In the genomic region with DNA sequence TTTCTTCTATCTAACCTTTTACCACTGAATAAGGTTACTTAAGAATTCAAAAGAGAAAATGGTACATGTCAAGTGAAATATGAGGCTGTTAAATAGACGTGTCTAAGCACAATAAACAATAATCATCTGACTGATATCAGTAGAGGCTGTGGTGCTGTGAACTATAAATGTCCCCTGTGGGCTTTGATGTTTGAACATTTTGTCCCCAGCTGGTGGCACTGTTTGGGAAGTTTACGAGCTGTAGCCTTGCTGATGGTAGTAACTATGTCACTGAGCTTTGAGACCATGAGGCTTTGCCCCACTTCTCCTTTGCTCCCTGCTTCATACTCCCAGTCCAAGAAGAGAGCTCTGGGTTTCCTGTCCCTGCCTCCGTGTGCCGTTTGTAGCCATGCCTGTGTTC, we compare ENCODE assay signal across 23 mouse cellular contexts.
DNase-seq lines count a peak whose midpoint lies in the region; ATAC-seq and TF ChIP-seq lines count a peak whose summit lies in the region.
"Had no signal": no experiment of that assay in that cellular context is flagged by ENCODE, and none has a peak within 500 bp of the region (broad histone marks: within the 10 kb centered on the region; RNA-seq: fewer than 3 reads in every experiment).

No protein-coding gene starts in this region.

- H3K4me2 ChIP-seq in midbrain, embryonic 11.5 days: no peak overlapping the region
- H3K4me2 ChIP-seq: hindbrain, embryonic 15.5 days; liver, embryonic 11.5 days; midbrain, embryonic 12.5 days; neural tube, embryonic 12.5 days; stomach, embryonic 15.5 days had no signal

- ATAC-seq in midbrain, embryonic 11.5 days (ENCODE audit: low FRiP score): no peak
- ATAC-seq: liver, postnatal 0 days had no signal

- H3K4me3 ChIP-seq in layer of hippocampus, adult 2 months: no peak overlapping the region
- no peak overlapping the region for H3K4me3 ChIP-seq in midbrain, embryonic 11.5 days (ENCODE audit: low read depth, low read length)
- no peak overlapping the region for H3K4me3 ChIP-seq in midbrain, embryonic 10.5 days
- H3K4me3 ChIP-seq: heart, embryonic 10.5 days; hindbrain, embryonic 15.5 days; midbrain, embryonic 12.5 days; neural tube, embryonic 12.5 days; stomach, embryonic 15.5 days had no signal

- H3K9me3 ChIP-seq in midbrain, embryonic 11.5 days (ENCODE audit: control insufficient read depth, low read length): no peaks in the 10 kb centered on the region
- no peaks in the 10 kb centered on the region for H3K9me3 ChIP-seq in midbrain, embryonic 10.5 days (replicated peaks)
- H3K9me3 ChIP-seq: heart, embryonic 10.5 days; hindbrain, embryonic 15.5 days; midbrain, embryonic 12.5 days; stomach, embryonic 15.5 days had no signal

- H3K27ac ChIP-seq in layer of hippocampus, adult 2 months: no peak overlapping the region
- no peak overlapping the region for H3K27ac ChIP-seq in midbrain, embryonic 11.5 days (ENCODE audit: low read depth, low read length)
- no peak overlapping the region for H3K27ac ChIP-seq in midbrain, embryonic 10.5 days (replicated peaks)
- H3K27ac ChIP-seq: heart, embryonic 10.5 days; hindbrain, embryonic 15.5 days; macrophage; midbrain, embryonic 12.5 days; neural tube, embryonic 12.5 days; stomach, embryonic 15.5 days had no signal

- H3K27me3 ChIP-seq in midbrain, embryonic 11.5 days (ENCODE audit: control insufficient read depth, insufficient read depth, low read length): no peaks in the 10 kb centered on the region
- no peaks in the 10 kb centered on the region for H3K27me3 ChIP-seq in midbrain, embryonic 10.5 days (ENCODE audit: low read depth, poor library complexity, severe bottlenecking)
- H3K27me3 ChIP-seq: hindbrain, embryonic 15.5 days; midbrain, embryonic 12.5 days; neural tube, embryonic 12.5 days; stomach, embryonic 15.5 days had no signal

- WGBS in midbrain, embryonic 11.5 days: 62% methylated on average over 4 of the region's 4 CpGs
- WGBS in midbrain, embryonic 10.5 days: 68% methylated on average over 4 of the region's 4 CpGs

- H3K36me3 ChIP-seq in midbrain, embryonic 11.5 days (ENCODE audit: control insufficient read depth, insufficient read depth, low read length): no peaks in the 10 kb centered on the region
- no peaks in the 10 kb centered on the region for H3K36me3 ChIP-seq in midbrain, embryonic 10.5 days
- H3K36me3 ChIP-seq: heart, embryonic 10.5 days; hindbrain, embryonic 15.5 days; midbrain, embryonic 12.5 days; neural tube, embryonic 12.5 days; stomach, embryonic 15.5 days had no signal

- no peaks in the 10 kb centered on the region for H3K4me1 ChIP-seq in midbrain, embryonic 11.5 days (ENCODE audit: control insufficient read depth, insufficient read depth, low read length)
- H3K4me1 ChIP-seq in midbrain, embryonic 10.5 days: peaks cover 8% of the 10 kb centered on the region
- H3K4me1 ChIP-seq: heart, embryonic 10.5 days; hindbrain, embryonic 15.5 days; neural tube, embryonic 12.5 days; stomach, embryonic 15.5 days had no signal

- no peak overlapping the region for H3K9ac ChIP-seq in midbrain, embryonic 11.5 days (ENCODE audit: low read length)
- H3K9ac ChIP-seq: hindbrain, embryonic 15.5 days; liver, postnatal 0 days; midbrain, embryonic 12.5 days; neural tube, embryonic 12.5 days; stomach, embryonic 15.5 days had no signal

- TF ChIP-seq CTCF in layer of hippocampus, adult 2 months (conservative IDR thresholded peaks at IDR 0.05): peak; percentile 59

- DNase-seq in adrenal gland, postnatal 14 days: peak; percentile 27
- no peak for DNase-seq in adrenal gland, adult 2 months
- no peak for DNase-seq in layer of hippocampus, adult 2 months (ENCODE audit: low spot score in 2 of 2)
- no peak for DNase-seq in layer of hippocampus, adult 18-20 months (ENCODE audit: low spot score in 2 of 2)
- DNase-seq in midbrain, embryonic 11.5 days (ENCODE audit: low spot score, missing footprints): peak; percentile 59
- DNase-seq in midbrain, embryonic 10.5 days (ENCODE audit: low spot score): no peak
- DNase-seq in cerebellum, adult 8-10 months: no peak
- DNase-seq: cerebellum, adult 11-12 months; cerebellum, postnatal 14 days; kidney, adult 9 months; layer of hippocampus, adult 9-11 months; left cerebral cortex, postnatal 4 days; liver, postnatal 0 days; right cerebral cortex, adult 18-20 months; right cerebral cortex, postnatal 4 days; thymus, postnatal 25 days had no signal

Comparison
In these comparisons a context has a peak if more than half of its experiments do, and no peak if none do; other contexts are left out.
1. DNase-seq: peak in adrenal gland, postnatal 14 days (single experiment) and midbrain, embryonic 11.5 days (single experiment); none in adrenal gland, adult 2 months (single experiment), layer of hippocampus, adult 2 months (0 of 2), layer of hippocampus, adult 18-20 months (0 of 2), midbrain, embryonic 10.5 days (single experiment) and cerebellum, adult 8-10 months (single experiment).